Mouse (Mus musculus): ENCODE data around the gene Atp10b.
A peak's percentile ranks its signal among the peaks of the same experiment; 100 is the strongest.

Gene Atp10b

GRCm38 (mm10) chr11:43199358-43199757 is 49.7 kb downstream of the Atp10b start:
- no peak for DNase-seq (ENCODE audit: low read depth, low spot score)

GRCm38 (mm10) chr11:43200089-43200488 is 50.4 kb downstream of the Atp10b start:
- DNase-seq (ENCODE audit: low read depth, low spot score), result no peak

- DNase-seq (ENCODE audit: low read depth, low spot score), result no peak
These were observed 53.9 kb downstream of the Atp10b start for GRCm38 (mm10) chr11:43203580-43203979.

GRCm38 (mm10) chr11:43213134-43213533 is 63.5 kb downstream of the Atp10b start:
- DNase-seq (ENCODE audit: low read depth, low spot score), result peak; percentile 9

- no peak for DNase-seq (ENCODE audit: low read depth, low spot score)
These were observed 64.1 kb downstream of the Atp10b start for GRCm38 (mm10) chr11:43213740-43214139.

- no peak for DNase-seq (ENCODE audit: low read depth, low spot score)
These were observed 67.3 kb downstream of the Atp10b start for GRCm38 (mm10) chr11:43217021-43217420.

GRCm38 (mm10) chr11:43230231-43230630 is 80.6 kb downstream of the Atp10b start:
- DNase-seq (ENCODE audit: low read depth, low spot score), result no peak

- no peak for DNase-seq (ENCODE audit: low read depth, low spot score)
These were observed 82.4 kb downstream of the Atp10b start for GRCm38 (mm10) chr11:43232073-43232472.

GRCm38 (mm10) chr11:43236360-43237039 is 86.8 kb downstream of the Atp10b start:
- DNase-seq (ENCODE audit: low read depth, low spot score), result no peak

GRCm38 (mm10) chr11:43239804-43240203 is 90.1 kb downstream of the Atp10b start:
- DNase-seq (ENCODE audit: low read depth, low spot score), result no peak

GRCm38 (mm10) chr11:43253034-43253433 is 103.4 kb downstream of the Atp10b start:
- DNase-seq (ENCODE audit: low read depth, low spot score), result peak; percentile 30

GRCm38 (mm10) chr11:43255262-43255661 is 105.6 kb downstream of the Atp10b start:
- DNase-seq (ENCODE audit: low read depth, low spot score), result no peak

- DNase-seq (ENCODE audit: low read depth, low spot score), result no peak
These were observed 107.6 kb downstream of the Atp10b start for GRCm38 (mm10) chr11:43257291-43257690.

- no peak for DNase-seq (ENCODE audit: low read depth, low spot score)
These were observed 108.1 kb downstream of the Atp10b start for GRCm38 (mm10) chr11:43257781-43258180.

- peak; percentile 67 for DNase-seq (ENCODE audit: low read depth, low spot score)
These were observed 114.0 kb downstream of the Atp10b start for GRCm38 (mm10) chr11:43263548-43264218.

- no peak for DNase-seq (ENCODE audit: low read depth, low spot score)
These were observed 117.8 kb downstream of the Atp10b start for GRCm38 (mm10) chr11:43267505-43267904.

- no peak for DNase-seq (ENCODE audit: low read depth, low spot score)
These were observed 120.0 kb downstream of the Atp10b start for GRCm38 (mm10) chr11:43269503-43270255.

GRCm38 (mm10) chr11:43270256-43270806 is 120.7 kb downstream of the Atp10b start:
- no peak for DNase-seq (ENCODE audit: low read depth, low spot score)

GRCm38 (mm10) chr11:43273896-43274295 is 124.2 kb downstream of the Atp10b start:
- DNase-seq (ENCODE audit: low read depth, low spot score), result no peak

- no peak for DNase-seq (ENCODE audit: low read depth, low spot score)
These were observed 147.9 kb downstream of the Atp10b start for GRCm38 (mm10) chr11:43297584-43297983.

GRCm38 (mm10) chr11:43311000-43311399 is 161.3 kb downstream of the Atp10b start:
- DNase-seq (ENCODE audit: low read depth, low spot score), result no peak
